Mouse (Mus musculus) left cerebral cortex, adult 2 months (tissue): Measurements from ENCODE around the gene Tlr12. TPM values are rescaled to one million over a fixed set of nuclear protein-coding genes. Genes with fewer than 3 reads are reported as not detected.
"Not testable (repeated sequence)": the region's sequence is repeated elsewhere in the genome, so short reads cannot be mapped to it uniquely, and the experiment has no call there.

ENCODE experiments used
- DNase-seq, 2 experiments: peaks; one replicate each; pipeline ENCODE4 v3.0.0; 2021 to 2022; ENCODE audit warnings: low spot score in 2 of 2, mixed read lengths in 1 of 2; ENCODE audit errors: extremely low spot score in 1 of 2
- H3K27ac ChIP-seq: fragments of 200-600 bp; 2 replicates; pipeline ENCODE4 v1.8.1; 2022
- H3K4me3 ChIP-seq: fragments of 200-600 bp; 2 replicates; pipeline ENCODE4 v1.8.1; 2022
- CTCF ChIP-seq: fragments of 200-600 bp; IDR thresholded peaks from 2 replicates; pipeline ENCODE4 v1.8.1; 2022; ENCODE audit warnings: antibody characterized with exemption, mild to moderate bottlenecking, moderate library complexity
- intact Hi-C: fragments of 180-260 bp; cut with DNase I; formaldehyde crosslinking; loops from one replicate; pipeline ENCODE4 v1.15.1; 2025
- total RNA-seq, 2 experiments: library from RNA; stranded (reverse); gene quantifications; 2 replicates each; pipeline ENCODE4 v1.2.3; 2021

Gene Tlr12
- total RNA-seq, 2 experiments from 2014 or later, result 0.63 to 1.00 TPM

DNA sequence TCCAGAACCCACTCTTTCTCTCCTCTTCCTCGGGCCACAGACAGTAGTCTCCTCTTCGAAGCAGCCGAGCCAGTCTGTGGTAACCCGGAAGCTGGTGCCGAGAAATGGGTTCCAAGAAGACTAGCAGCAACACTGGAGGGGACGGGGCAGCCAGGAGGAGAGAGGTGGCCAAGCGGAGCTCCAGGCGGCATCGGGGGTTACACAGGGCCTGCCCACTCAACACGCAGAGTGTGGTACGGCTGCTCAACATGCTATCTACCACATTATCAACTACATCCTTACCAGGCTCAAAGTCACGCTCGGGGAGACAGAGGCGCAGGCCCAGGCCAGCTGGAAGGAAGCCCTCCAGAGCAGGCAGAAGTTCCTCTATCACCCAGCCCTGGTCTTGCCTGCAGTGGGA, 2.7 kb downstream of the Tlr12 start:
- no peak for DNase-seq
- Histone ChIP-seq H3K27ac (no peak overlapping the region), H3K4me3 (no peak overlapping the region)
- no peak for TF ChIP-seq CTCF
- intact Hi-C loops, result no loop called here

DNA sequence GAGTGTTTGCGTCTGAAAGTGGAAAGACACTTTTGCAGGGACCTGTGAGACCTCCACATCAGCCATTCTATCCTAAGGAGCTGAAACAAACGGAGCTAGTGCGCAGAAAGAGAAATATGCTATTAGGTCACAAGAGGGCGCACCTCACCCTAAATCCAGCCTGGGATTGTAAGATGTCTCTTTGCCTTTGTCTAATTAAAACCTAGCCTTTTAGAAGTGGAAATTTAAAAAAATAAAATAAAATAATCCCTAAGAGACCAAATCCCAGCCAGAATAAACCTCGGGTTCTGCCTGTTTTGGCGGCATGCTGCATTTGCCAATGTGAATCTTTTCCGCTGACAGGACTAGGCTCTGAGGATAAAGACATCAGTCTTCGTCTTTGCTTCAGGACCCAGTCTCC, 5.1 kb downstream of the Tlr12 start:
- no peak overlapping the region for H3K27ac ChIP-seq
- peak; percentile 35 to 48 for DNase-seq
- no peak overlapping the region for H3K4me3 ChIP-seq
- intact Hi-C loops, result loop anchor here (1.0 to 5.0 kb wide), 2 partner anchors 98 to 244 kb away; no protein-coding TSS in a partner anchor
- TF ChIP-seq CTCF, result peak; percentile 83

DNA sequence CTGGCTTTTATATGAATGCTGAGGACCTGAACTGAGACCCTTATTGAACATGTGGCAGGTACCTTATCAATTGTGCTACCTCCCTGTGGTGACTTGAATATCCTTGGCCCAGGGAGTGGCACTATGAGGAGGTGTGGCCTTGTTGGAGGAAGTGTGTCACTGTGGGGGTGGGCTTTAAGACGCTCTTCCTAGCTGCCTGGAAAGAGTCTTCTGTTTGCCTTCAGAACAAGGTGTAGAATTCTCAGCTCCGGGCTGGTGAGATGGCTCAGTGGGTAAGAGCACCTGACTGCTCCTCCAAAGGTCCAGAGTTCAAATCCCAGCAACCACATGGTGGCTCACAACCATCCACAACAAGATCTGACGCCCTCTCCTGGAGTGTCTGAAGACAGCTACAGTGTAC, 6.7 kb downstream of the Tlr12 start:
- intact Hi-C loops, result loop anchor here (2.0 to 5.0 kb wide), 3 partner anchors 87 to 246 kb away; no protein-coding TSS in a partner anchor

DNA sequence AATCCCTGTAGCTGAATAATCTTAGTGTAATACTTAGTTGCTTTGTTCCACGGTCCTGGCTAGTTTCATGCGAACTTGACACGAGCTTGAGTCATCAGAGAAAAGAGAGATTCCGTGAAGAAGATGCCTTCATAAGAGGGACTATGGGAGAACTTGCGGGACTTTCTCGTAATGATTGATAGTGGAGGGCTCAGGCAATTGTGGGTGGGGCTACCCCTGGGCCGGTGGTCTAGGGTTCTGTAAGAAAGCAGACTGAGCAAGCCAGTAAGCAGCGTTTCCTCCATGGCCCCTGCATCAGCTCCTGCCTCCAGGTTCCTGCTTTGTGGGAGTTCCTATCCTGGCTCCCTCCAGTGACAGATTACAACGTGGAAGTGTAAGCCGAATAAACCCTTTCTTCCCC, 7.7 kb downstream of the Tlr12 start:
- DNase-seq, result no peak
- peak overlapping the region; percentile 57 for H3K4me3 ChIP-seq
- intact Hi-C loops, result loop anchor here (1.0 to 5.0 kb wide), 4 partner anchors 44 to 247 kb away; partner anchors contain the start of gene Phc2
- TF ChIP-seq CTCF, result no peak
- no peak overlapping the region for H3K27ac ChIP-seq

More for the DNA sequence above, 6.7 kb downstream of the Tlr12 start:
- not testable (repeated sequence) for H3K4me3 ChIP-seq, H3K27ac ChIP-seq, DNase-seq

DNA sequence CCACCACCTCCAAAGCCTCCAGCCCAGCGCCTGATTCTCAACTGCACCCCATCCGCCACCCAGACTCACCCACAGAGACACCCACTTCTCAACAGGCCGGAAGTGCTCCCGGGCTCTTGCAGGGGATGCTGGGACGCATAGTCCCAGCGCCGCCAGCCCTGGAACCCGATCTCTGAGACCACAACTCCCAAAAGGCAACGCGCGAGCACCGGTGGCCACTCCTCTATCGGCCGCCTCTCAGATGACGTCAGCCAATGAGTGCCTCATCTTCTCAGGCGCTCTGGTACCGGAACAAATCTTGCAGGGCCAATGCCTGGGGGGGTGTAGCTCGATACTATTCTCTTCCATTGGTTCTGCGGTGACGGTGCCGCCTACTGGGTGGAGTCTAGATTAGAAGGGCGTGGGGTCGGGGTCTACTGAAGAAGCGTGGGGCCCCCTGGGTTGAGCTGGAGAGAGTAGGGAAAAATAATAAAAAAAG, 8.5 kb downstream of the Tlr12 start, which contains the start of gene Zscan20:
TSS of gene Zscan20 (minus strand) at position 174 of the 478 bp plus-strand sequence.
- H3K27ac ChIP-seq, result peak within 1 kb of the TSS; percentile 69
- DNase-seq, result peak; percentile 94 to 97
- intact Hi-C loops, result loop anchor here (1.0 to 5.0 kb wide), 4 partner anchors 44 to 247 kb away; partner anchors contain the start of gene Phc2
- peak; percentile 35 for TF ChIP-seq CTCF
- peak within 1 kb of the TSS; percentile 57 for H3K4me3 ChIP-seq

DNA sequence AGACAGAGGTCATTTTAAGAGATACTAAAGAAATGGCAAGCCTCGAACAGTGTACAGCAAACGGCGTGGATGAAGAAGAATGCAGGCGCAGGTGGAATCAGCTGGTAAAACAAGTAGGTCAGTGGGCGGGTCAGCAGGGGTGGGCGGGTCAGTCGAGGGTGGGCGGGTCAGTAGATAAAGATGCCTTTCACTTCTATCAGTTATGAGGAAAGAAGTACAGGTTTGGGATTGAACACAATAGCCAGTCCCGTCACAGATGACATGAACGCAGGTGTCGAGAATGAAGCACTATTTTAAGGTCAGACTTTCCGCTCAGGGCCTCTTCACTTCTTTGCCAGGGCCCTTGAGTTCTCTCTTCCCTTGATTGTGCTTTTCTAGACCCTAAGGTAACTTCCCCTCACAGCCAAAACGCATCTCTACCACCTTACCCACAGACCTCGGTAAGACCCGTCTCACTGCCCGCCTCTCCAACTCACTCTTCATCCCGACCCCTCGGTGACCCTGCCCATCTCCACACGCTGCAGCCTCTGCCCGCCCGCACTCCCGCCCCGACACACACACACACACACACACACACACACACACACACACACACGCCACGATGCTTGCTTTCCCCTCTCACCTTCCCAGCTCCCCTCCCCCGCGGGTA, 9.0 kb downstream of the Tlr12 start:
- Histone ChIP-seq H3K27ac (peak overlapping the region; percentile 69), H3K4me3 (peak overlapping the region; percentile 57)
- DNase-seq, result no peak
- intact Hi-C loops, result no loop called here
- TF ChIP-seq CTCF, result no peak

DNA sequence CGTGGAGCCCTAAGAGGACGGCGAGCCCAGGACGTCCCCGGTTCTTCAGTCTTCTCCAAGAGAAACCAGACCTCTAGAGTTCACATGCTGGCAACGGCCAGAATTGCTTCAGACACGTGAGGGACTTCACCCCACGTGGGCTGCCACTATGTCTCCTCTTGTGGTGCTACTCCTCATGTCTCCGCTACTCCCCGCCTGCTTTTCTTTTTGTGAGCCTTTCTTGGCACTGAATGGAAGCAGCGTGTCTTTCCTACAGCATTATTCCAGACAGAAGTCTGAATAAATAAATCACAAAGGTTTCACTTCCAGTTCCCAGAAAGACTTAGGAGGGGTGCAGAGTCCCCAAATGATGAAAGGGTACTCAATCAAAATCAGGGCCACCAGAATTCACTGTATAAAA, 10.8 kb downstream of the Tlr12 start:
- DNase-seq, result no peak
- intact Hi-C loops, result no loop called here
- TF ChIP-seq CTCF, result no peak
- Histone ChIP-seq H3K4me3 (no peak overlapping the region), H3K27ac (peak overlapping the region; percentile 44; the same call in 1 of the 2 replicates)

DNA sequence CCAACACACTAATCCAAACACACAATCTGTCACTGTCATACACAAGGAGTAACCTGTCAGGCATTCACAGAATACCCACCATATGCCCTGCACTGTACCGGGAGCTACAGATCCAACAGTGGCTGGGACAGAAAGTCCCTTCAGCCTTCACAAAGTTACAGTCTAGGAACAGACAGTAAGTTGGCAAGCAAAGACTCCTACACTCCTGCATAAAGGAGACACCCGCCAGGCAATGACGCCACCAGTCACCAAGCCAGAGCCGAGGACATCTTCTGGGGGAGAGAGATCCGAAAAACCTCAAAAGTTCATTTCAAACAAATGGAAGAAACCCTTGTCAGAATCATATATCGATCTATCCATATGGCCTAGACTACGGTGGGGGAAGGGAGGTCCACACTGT, 11.8 kb downstream of the Tlr12 start:
- no peak for DNase-seq
- H3K4me3 ChIP-seq, result no peak overlapping the region
- TF ChIP-seq CTCF, result no peak
- intact Hi-C loops, result no loop called here
- H3K27ac ChIP-seq, result no peak overlapping the region

DNA sequence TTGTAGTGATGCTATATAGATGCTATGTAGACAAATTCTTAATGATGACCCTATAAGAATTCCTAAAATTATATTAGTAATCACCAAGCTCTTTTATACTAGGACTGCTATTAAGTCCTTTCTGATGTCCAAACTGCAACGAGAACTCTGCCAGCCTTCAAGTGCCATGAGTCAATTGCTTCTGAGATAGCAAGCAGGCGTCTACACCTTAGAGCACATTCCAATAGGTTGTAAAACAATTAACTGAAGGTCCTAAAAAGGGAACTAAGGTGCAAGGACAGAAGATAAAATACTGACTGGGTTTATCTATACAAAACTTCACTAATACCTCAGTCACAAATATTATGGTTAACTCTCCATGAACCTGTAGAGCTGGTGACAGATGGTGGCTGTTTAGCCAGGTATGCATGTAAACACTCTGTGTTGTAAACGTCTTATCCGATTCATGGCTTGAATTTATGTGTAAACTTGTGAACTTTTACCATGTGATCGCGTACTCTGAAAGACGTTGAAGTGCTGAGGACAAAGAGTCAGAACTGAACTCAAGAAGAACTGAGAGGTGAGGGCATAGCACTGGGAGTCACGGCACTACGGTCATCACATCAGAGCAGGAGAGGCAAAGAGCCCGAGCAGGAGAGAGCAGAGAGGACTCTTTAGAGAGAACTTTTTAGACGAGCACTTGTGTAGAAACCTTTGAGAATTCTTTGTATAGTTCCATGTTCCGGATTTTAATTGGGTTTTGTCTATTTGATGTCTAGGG, 20.4 kb downstream of the Tlr12 start:
- Histone ChIP-seq H3K27ac (no peak overlapping the region), H3K4me3 (no peak overlapping the region)
- no peak for TF ChIP-seq CTCF
- intact Hi-C loops, result no loop called here
- DNase-seq, result no peak

DNA sequence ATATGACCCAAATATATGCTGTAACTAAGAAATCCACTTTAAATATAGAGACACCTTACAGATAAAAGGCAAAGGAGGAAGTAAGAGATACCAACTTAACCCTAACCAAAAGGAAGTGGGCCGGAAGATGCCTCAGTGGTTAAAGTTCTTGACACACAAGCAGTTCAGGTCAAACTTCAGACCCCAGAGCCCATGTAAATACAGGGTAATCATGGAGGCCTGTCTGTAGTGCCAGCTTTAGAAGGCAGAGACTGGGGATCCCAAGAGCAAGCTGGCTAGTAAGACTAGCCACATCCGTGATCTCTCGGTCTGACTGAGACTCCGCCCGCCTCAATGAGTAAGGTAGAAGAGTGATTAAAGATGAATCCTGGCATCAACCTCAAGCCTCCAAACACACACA, 24.4 kb downstream of the Tlr12 start:
- DNase-seq, result no peak
- intact Hi-C loops, result no loop called here
- Histone ChIP-seq H3K4me3 (no peak overlapping the region), H3K27ac (no peak overlapping the region)
- TF ChIP-seq CTCF, result no peak

DNA sequence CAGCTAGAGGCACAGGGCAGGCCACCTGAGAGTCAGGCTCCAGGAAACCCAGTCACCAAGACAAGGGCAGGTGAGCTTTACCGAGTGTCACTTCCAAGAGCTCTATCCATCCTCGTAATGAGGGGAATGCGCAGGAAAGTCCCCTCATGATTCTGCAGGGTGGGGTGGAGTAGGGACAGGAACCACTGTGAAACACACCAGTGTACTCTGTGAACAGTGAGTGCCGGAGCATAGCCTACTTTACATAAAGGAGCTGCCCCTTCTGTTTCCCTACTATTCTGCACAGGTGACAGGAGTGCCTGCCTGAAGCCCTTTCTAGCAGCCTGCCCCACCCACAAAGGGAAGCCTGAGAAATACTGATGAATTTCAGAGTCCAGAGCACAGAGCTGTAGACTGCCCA, 25.1 kb downstream of the Tlr12 start:
- Histone ChIP-seq H3K27ac (no peak overlapping the region), H3K4me3 (no peak overlapping the region)
- intact Hi-C loops, result no loop called here
- no peak for DNase-seq
- TF ChIP-seq CTCF, result no peak

DNA sequence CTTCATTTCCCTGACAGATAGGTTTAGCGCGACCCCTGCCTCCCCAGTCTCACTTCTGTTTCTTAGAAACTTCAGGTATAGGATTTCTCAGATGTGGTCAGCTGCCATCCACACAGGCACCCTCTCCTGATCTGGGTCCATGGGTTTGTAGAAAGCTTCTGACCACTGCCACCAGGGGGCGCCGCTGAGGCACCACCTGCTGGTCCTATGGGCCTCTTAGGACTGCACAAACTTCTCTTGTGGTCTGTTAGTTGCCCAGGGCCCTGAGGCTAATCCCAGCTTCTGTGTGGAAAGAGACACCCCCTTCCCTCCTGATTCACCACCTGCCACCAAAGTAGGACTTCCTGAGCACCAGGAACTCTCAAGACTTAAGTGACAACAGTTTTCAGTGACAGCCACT, 39.2 kb downstream of the Tlr12 start:
- no peak for DNase-seq
- H3K4me3 ChIP-seq, result no peak overlapping the region
- intact Hi-C loops, result no loop called here
- no peak overlapping the region for H3K27ac ChIP-seq
- peak; percentile 51 for TF ChIP-seq CTCF
